Mouse (Mus musculus) limb, embryonic 13.5 days (tissue): ENCODE measurements around the gene Dock4. TPM values are rescaled to one million over a fixed set of nuclear protein-coding genes. Genes with fewer than 3 reads are reported as not detected.

Experiments used
- ATAC-seq: fragments of 200-750 bp; cut with Nextera tagmentation; 2 replicates; pipeline ENCODE4 v1.8.0; 2017; ENCODE audit warnings: low read depth, moderate number of reproducible peaks, moderate TSS enrichment; ENCODE audit not compliant: low FRiP score
- H3K27ac ChIP-seq: fragments of 300-500 bp; sonication (generic); 2 replicates; pipeline ENCODE4 v1.5.1; 2015; ENCODE audit warnings: inconsistent platforms, mild to moderate bottlenecking, moderate library complexity
- H3K27me3 ChIP-seq: fragments of 300-500 bp; sonication (generic); 2 replicates; pipeline ENCODE4 v1.6.1; 2015; ENCODE audit warnings: mild to moderate bottlenecking, inconsistent platforms
- H3K36me3 ChIP-seq: fragments of 300-500 bp; sonication (generic); 2 replicates; pipeline ENCODE4 v1.6.1; 2015; ENCODE audit warnings: inconsistent platforms, mild to moderate bottlenecking, moderate library complexity
- H3K4me1 ChIP-seq: fragments of 300-500 bp; sonication (generic); 2 replicates; pipeline ENCODE4 v1.6.1; 2015; ENCODE audit warnings: inconsistent platforms
- H3K4me2 ChIP-seq: fragments of 300-500 bp; sonication (generic); replicated peaks from 2 replicates; pipeline ENCODE4 v1.6.1; 2015; ENCODE audit warnings: inconsistent platforms, mild to moderate bottlenecking, moderate library complexity
- H3K4me3 ChIP-seq: fragments of 300-500 bp; sonication (generic); 2 replicates; pipeline ENCODE4 v1.5.1; 2015; ENCODE audit warnings: moderate library complexity, mild to moderate bottlenecking, inconsistent platforms
- H3K9ac ChIP-seq: fragments of 300-500 bp; sonication (generic); 2 replicates; pipeline ENCODE4 v1.6.1; 2015; ENCODE audit warnings: mild to moderate bottlenecking, inconsistent platforms
- H3K9me3 ChIP-seq: fragments of 300-500 bp; sonication (generic); 2 replicates; pipeline ENCODE4 v1.6.1; 2016; ENCODE audit warnings: inconsistent platforms
- WGBS: fragments of 180-500 bp; shearing (Covaris S2); methylation state at CpG from one replicate; pipeline ENCODE4 v1.1.7; 2015; 5-methylcytosine and 5-hydroxymethylcytosine counted together
- polyA plus RNA-seq: library from polyadenylated mRNA; unstranded; fragments of >200 nt; fragmentation: Nextera tagmentation; extraction: Ambion mirVana; gene quantifications from 2 replicates; pipeline ENCODE4 v1.2.1, GENCODE M21; 2015

The Dock4 gene
- polyA plus RNA-seq, 1 experiment from 2014 or later, result 19.1 TPM

GRCm38 (mm10) chr12:40498928-40499626 is 53.3 kb downstream of the Dock4 start:
- no peak for ATAC-seq
- no peak overlapping the region for H3K27ac ChIP-seq
- no peaks in the 10 kb centered on the region for H3K36me3 ChIP-seq
- no peak overlapping the region for H3K4me3 ChIP-seq
- H3K4me2 ChIP-seq, result no peak overlapping the region
- no peaks in the 10 kb centered on the region for H3K27me3 ChIP-seq
- 62% methylated on average over 15 of the region's 15 CpGs for WGBS
- peaks cover 32% of the 10 kb centered on the region for H3K4me1 ChIP-seq
- no peaks in the 10 kb centered on the region for H3K9me3 ChIP-seq
- no peak overlapping the region for H3K9ac ChIP-seq

- ATAC-seq, result no peak
- Histone ChIP-seq H3K4me1 (peaks cover 38% of the 10 kb centered on the region), H3K4me2 (no peak overlapping the region), H3K9me3 (no peaks in the 10 kb centered on the region), H3K27me3 (no peaks in the 10 kb centered on the region), H3K36me3 (no peaks in the 10 kb centered on the region), H3K4me3 (no peak overlapping the region), H3K9ac (no peak overlapping the region), H3K27ac (no peak overlapping the region)
- 51% methylated on average over 5 of the region's 5 CpGs for WGBS
These were observed 54.0 kb downstream of the Dock4 start for GRCm38 (mm10) chr12:40499627-40500329.

- Histone ChIP-seq H3K27ac (no peak overlapping the region), H3K9me3 (no peaks in the 10 kb centered on the region), H3K4me3 (no peak overlapping the region), H3K4me2 (no peak overlapping the region), H3K4me1 (peaks cover 39% of the 10 kb centered on the region), H3K27me3 (no peaks in the 10 kb centered on the region), H3K36me3 (no peaks in the 10 kb centered on the region), H3K9ac (no peak overlapping the region)
- WGBS, result 81% methylated on average over 1 of the region's 1 CpGs
- ATAC-seq, result no peak
These were observed 55.4 kb downstream of the Dock4 start for GRCm38 (mm10) chr12:40501141-40501540.

- Histone ChIP-seq H3K27ac (no peak overlapping the region), H3K4me2 (no peak overlapping the region), H3K9ac (no peak overlapping the region), H3K4me3 (no peak overlapping the region), H3K4me1 (peaks cover 33% of the 10 kb centered on the region), H3K27me3 (0 out of 2 replicates have a peak, but pooled peaks cover 4% of the 10 kb centered on the region), H3K9me3 (no peaks in the 10 kb centered on the region), H3K36me3 (no peaks in the 10 kb centered on the region)
- no peak for ATAC-seq
- 20% methylated on average over 3 of the region's 3 CpGs for WGBS
These were observed 57.8 kb downstream of the Dock4 start for GRCm38 (mm10) chr12:40503520-40503919.

- H3K27me3 ChIP-seq, result 0 out of 2 replicates have a peak, but pooled peaks cover 4% of the 10 kb centered on the region
- peaks cover 24% of the 10 kb centered on the region for H3K4me1 ChIP-seq
- no peak overlapping the region for H3K4me2 ChIP-seq
- H3K36me3 ChIP-seq, result no peaks in the 10 kb centered on the region
- ATAC-seq, result no peak
- no peaks in the 10 kb centered on the region for H3K9me3 ChIP-seq
- no peak overlapping the region for H3K4me3 ChIP-seq
- H3K9ac ChIP-seq, result no peak overlapping the region
- 74% methylated on average over 3 of the region's 3 CpGs for WGBS
- H3K27ac ChIP-seq, result no peak overlapping the region
These were observed 58.9 kb downstream of the Dock4 start for GRCm38 (mm10) chr12:40504687-40505086.

GRCm38 (mm10) chr12:40507823-40508390 is 62.2 kb downstream of the Dock4 start:
- Histone ChIP-seq H3K27me3 (peaks cover 10% of the 10 kb centered on the region; the same call in 1 of the 2 replicates), H3K36me3 (no peaks in the 10 kb centered on the region), H3K4me2 (no peak overlapping the region), H3K4me1 (peaks cover 27% of the 10 kb centered on the region), H3K9ac (no peak overlapping the region), H3K27ac (no peak overlapping the region), H3K4me3 (no peak overlapping the region), H3K9me3 (no peaks in the 10 kb centered on the region)
- WGBS, result 88% methylated on average over 4 of the region's 4 CpGs
- ATAC-seq, result no peak

- Histone ChIP-seq H3K4me1 (peaks cover 25% of the 10 kb centered on the region), H3K4me3 (no peak overlapping the region), H3K4me2 (no peak overlapping the region), H3K9me3 (no peaks in the 10 kb centered on the region), H3K27ac (no peak overlapping the region), H3K27me3 (peaks cover 10% of the 10 kb centered on the region; the same call in 1 of the 2 replicates), H3K36me3 (no peaks in the 10 kb centered on the region), H3K9ac (no peak overlapping the region)
- ATAC-seq, result no peak
- WGBS, result 45% methylated on average over 8 of the region's 8 CpGs
These were observed 62.7 kb downstream of the Dock4 start for GRCm38 (mm10) chr12:40508416-40508815.

- H3K9ac ChIP-seq, result no peak overlapping the region
- H3K4me3 ChIP-seq, result no peak overlapping the region
- H3K36me3 ChIP-seq, result no peaks in the 10 kb centered on the region
- peaks cover 13% of the 10 kb centered on the region; the same call in 1 of the 2 replicates for H3K27me3 ChIP-seq
- H3K4me1 ChIP-seq, result peaks cover 23% of the 10 kb centered on the region
- ATAC-seq, result no peak
- no peak overlapping the region for H3K27ac ChIP-seq
- no peaks in the 10 kb centered on the region for H3K9me3 ChIP-seq
- no peak overlapping the region for H3K4me2 ChIP-seq
- 76% methylated on average over 8 of the region's 8 CpGs for WGBS
These were observed 66.1 kb downstream of the Dock4 start for GRCm38 (mm10) chr12:40511643-40512369.

- 66% methylated on average over 2 of the region's 2 CpGs for WGBS
- no peak overlapping the region for H3K27ac ChIP-seq
- ATAC-seq, result no peak
- H3K4me2 ChIP-seq, result no peak overlapping the region
- H3K36me3 ChIP-seq, result no peaks in the 10 kb centered on the region
- no peaks in the 10 kb centered on the region for H3K9me3 ChIP-seq
- H3K27me3 ChIP-seq, result peaks cover 9% of the 10 kb centered on the region; the same call in 1 of the 2 replicates
- H3K4me3 ChIP-seq, result no peak overlapping the region
- H3K9ac ChIP-seq, result no peak overlapping the region
- H3K4me1 ChIP-seq, result peaks cover 23% of the 10 kb centered on the region
These were observed 66.6 kb downstream of the Dock4 start for GRCm38 (mm10) chr12:40512370-40512693.

GRCm38 (mm10) chr12:40512994-40513393 is 67.2 kb downstream of the Dock4 start:
- ATAC-seq, result no peak
- no peaks in the 10 kb centered on the region for H3K9me3 ChIP-seq
- H3K4me2 ChIP-seq, result no peak overlapping the region
- H3K27ac ChIP-seq, result no peak overlapping the region
- no peaks in the 10 kb centered on the region for H3K36me3 ChIP-seq
- H3K27me3 ChIP-seq, result peaks cover 9% of the 10 kb centered on the region; the same call in 1 of the 2 replicates
- H3K4me1 ChIP-seq, result peaks cover 22% of the 10 kb centered on the region
- H3K4me3 ChIP-seq, result no peak overlapping the region
- H3K9ac ChIP-seq, result no peak overlapping the region
- WGBS, result 70% methylated on average over 7 of the region's 7 CpGs

- Histone ChIP-seq H3K9me3 (no peaks in the 10 kb centered on the region), H3K27me3 (peaks cover 9% of the 10 kb centered on the region; the same call in 1 of the 2 replicates), H3K4me3 (no peak overlapping the region), H3K27ac (no peak overlapping the region), H3K4me1 (peaks cover 16% of the 10 kb centered on the region), H3K4me2 (no peak overlapping the region), H3K9ac (no peak overlapping the region), H3K36me3 (no peaks in the 10 kb centered on the region)
- WGBS, result 54% methylated on average over 6 of the region's 6 CpGs
- no peak for ATAC-seq
These were observed 68.3 kb downstream of the Dock4 start for GRCm38 (mm10) chr12:40514021-40514420.

- Histone ChIP-seq H3K4me2 (no peak overlapping the region), H3K9me3 (no peaks in the 10 kb centered on the region), H3K4me3 (no peak overlapping the region), H3K4me1 (no peaks in the 10 kb centered on the region; the same call in 1 of the 2 replicates), H3K36me3 (no peaks in the 10 kb centered on the region), H3K9ac (no peak overlapping the region), H3K27ac (no peak overlapping the region), H3K27me3 (no peaks in the 10 kb centered on the region)
- 79% methylated on average over 4 of the region's 4 CpGs for WGBS
- no peak for ATAC-seq
These were observed 76.7 kb downstream of the Dock4 start for GRCm38 (mm10) chr12:40522468-40522867.
